Mouse (Mus musculus) cerebellum, adult 9-10 months (tissue): Measurements from ENCODE around the gene Gm28051.

ENCODE experiments used
- DNase-seq: peaks from one replicate; pipeline ENCODE4 v3.0.0; 2022

Gm28051 gene

DNA sequence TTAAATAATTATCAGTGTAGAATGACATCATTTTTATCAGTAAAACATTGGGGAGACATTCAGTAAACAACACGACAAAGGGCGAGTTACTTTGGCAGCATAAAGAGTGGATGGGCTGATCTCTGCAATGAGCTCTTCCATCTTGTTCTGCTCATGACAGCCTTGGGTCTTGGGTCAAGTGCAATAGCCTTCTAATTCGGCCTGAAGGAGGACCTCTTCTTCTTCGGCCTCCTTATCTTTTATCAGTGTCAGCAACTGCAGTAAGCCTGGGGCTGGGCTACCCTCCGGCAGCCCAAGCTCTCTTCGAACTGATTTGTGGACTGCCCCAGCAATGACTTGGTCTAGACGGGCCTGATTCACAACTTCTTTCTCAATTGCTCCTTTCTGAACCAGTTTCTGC lies 15.5 kb downstream of the Gm28051 start:
- no peak for DNase-seq

DNA sequence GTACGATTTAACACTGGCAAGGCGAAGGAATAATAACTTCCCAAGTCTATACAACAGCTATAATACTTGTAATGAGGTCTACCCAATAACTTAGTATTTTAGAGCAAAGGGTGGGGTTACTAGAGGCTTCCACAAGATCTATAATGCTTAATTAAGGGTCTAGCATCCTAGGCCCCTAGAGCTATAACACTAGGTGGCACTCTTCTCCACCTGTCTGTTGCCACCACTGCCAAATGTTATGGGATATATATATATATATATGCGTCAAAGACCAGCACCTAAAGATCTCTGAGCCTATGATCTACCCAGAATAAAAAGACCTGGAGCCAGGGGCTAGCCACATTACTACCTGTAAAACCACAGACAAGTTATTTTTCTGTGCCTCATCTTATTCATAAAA lies 17.3 kb downstream of the Gm28051 start:
- DNase-seq: peak; percentile 60

DNA sequence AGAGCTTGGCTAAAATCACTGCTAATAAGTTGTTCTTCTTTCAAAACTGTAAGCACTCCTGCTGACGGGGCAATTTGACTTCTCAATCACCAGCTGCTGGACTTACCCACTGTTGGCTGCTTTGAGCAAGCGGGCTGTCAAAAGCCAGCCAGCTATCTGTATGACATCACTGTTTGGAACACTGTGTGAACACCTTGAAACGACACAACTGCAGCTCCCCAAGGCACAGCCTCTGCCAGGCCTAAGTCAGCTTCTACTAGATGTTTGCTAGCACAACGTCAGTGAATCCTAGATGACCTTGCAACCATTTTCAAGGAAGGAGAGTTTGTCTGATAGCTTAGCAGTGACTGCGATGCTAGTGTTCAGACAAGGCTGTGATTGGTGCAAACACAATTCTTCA lies 18.5 kb downstream of the Gm28051 start:
- DNase-seq: no peak

DNA sequence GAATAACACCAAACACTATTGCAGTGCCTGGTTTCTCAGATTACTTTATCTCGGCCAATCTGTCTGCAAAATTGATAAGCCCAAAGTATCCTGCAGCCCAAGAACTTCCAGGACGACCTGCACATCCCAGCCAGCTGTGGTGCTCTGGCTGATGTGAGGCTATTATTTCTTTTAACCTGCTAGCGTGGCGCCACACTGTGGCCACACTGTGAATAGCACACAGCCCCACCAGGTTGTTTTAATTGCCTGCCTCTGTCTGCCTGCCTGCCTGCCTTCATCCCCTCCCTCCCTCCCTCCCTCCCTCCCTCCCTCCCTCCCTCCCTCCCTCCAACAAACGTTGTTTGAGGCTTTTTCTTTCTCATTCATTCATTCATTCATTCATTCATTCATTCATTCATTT lies 24.2 kb downstream of the Gm28051 start:
- no peak for DNase-seq

DNA sequence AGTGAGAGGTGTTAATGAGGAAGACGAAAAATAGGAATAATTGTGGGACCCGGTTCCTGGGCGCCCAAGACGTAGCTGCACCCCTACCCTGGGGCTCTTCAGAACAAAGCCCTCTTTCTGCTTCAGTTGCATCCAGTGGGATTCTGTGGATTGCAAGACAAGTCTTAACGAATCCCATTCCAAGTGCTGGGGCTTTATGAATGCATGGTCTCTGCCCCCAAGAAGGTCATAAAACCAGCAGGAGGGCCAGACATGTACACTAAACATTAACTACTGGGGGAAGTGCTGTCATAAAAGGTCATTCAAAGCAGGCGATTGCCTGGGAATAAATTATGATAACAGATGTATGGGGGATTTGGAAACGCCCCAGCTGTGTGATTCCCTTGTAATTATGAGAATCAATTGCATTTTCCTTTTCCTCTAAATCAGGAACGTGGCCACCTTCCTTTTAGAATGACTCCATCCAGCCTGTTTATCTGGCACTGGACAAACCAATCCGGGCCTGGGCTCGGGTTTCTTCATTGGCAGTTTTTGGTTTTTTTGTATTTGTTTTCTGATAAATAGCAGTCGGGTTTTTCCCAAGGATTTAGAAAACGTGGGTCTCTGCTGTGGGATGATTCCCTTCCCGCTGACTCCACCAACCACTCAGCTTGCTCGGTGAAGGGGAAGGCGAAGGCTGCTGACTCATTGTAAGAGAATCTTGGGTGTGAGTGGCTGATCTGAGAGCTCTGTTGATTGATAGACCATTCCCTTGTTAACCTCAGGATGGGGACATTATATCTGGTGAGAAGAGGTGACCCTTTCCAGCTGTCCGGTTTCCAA lies 26.6 kb downstream of the Gm28051 start:
- no peak for DNase-seq

DNA sequence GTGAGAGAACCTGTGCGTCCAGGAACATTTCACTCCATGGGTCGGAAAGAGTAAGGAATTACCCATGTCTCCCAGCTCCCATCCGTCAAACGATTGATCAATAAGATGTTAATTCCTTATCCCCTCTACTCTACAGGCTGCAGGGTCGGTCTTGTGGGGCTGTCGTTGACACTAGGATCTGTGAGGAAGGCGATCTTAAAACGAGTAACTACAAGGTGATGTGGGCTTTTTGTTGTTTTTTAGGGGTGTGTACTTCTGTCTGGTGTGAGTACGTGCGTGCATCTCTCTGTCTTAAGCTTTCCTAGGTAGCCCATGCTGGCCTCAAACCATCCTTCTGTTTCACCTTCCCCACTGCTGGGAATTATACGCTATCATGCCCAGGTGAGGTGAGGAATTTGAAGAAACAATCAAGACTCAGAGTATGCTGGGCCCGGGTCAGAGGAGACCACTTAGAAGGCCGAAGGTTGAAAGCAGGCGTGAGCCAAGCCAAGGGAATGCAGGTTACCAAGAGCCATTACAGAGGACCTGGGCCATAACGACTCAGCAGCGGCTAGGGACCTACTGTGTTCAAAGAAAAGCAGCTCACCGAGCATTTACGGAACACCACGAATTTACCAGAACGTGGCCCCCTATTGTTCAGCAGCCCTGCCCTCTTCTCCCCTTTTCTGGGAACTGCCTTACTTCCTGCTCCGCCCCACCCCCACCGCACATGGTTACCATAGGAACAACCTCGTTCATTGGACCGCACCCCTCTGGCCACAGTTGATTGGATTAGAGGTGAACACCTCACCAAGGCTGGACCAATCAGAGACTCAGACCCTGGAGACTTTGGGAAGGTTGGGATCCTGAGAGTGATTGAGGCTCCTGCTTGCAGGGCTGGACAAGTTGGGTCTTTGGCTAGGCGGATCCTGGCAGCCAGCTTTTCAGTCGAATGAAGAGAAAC lies 27.4 kb downstream of the Gm28051 start:
- DNase-seq: peak; percentile 83

DNA sequence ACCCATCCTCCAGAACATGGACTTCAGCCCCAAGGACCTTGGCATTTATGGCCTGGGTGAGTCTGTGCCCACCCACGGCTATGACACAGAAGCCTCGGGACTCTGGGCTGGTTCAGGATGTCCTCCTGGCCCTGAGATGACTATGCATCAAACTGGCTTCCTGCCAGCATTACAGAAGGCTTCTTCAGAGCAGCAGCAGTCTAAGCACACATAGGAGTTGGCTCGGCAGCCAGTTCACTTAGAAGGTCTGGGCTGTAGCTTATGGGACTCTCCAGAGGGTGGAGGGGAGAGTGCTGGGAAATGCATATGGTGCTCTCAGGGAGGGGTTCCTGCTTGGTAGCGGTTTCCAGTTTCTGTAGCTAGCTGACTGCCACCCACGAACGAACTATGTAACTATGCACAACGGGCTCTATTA lies 31.8 kb downstream of the Gm28051 start:
- DNase-seq: peak; percentile 34

DNA sequence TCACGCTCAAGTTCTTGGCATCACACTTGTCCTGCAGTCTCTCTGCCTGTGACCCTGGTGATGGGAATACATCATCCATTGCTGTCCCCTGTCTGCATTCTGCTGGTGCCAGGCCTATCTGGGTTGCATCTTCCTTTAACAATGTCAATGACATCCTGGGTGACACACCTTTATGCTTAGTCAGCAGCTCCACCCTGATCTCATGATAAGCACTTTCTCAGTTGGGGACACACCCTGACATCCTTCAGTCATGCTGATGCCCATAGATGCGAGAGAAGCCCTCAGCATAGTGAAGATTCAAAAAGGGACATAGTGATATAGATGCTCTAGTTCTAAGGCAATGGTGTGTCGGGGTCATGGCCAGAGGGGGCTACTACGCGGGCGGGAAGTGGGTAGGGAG lies 32.4 kb downstream of the Gm28051 start:
- no peak for DNase-seq

DNA sequence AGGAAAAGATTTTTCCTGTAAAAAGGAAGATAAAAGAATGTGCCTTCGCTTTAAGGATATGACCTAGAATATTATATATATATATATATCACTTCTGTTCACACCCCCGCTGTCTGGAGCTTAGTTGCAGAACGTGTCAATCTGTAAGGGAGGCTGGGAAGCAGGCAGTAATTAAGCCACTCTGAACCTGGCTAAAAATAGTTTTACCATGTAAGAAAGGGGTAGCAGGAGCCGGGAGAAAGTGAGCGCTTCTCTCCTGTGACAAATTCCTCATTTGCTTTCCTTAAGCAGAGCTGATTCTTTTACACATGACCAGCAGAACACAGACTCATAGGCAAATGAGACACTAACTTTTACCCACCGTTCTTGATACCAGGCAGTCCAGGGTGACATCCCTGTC lies 33.7 kb downstream of the Gm28051 start:
- DNase-seq: no peak

DNA sequence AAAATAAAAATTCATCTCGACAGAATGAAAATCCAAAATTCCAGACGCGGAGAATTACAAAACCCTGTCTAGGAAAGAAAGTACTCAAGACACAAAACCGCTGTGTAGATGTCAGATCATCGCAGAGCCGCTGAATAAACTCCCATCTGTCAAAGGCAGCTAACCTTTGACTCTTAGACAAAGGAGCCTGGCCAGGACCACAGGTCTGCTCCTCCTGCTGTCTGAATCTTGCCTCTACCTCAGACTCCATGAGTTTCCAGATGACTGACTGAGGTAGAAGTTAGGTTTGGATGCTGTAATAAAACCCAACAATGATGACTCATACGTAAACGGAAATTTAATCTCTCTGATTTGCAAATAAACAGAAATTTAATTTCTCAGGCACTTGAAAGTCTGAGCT lies 34.6 kb downstream of the Gm28051 start:
- DNase-seq: no peak

DNA sequence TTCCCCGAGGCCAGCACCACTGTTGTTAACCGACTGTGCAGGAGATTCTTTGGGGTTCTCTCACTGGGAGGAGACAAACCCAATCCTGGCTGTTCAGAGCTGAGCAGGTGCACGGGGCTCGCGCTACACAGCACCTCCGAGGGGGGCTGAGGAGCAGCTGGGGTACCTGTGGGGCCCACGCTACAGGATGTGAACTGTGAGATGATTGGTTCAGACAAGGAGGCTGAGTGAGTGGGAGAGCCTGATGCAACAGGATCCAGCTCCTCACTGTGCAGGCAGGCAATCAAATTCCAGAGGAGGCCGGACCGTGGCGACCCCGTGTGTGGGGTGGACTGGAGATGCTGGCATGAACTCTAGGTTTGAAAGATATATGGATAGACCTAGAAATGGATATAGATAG lies 35.1 kb downstream of the Gm28051 start:
- no peak for DNase-seq

DNA sequence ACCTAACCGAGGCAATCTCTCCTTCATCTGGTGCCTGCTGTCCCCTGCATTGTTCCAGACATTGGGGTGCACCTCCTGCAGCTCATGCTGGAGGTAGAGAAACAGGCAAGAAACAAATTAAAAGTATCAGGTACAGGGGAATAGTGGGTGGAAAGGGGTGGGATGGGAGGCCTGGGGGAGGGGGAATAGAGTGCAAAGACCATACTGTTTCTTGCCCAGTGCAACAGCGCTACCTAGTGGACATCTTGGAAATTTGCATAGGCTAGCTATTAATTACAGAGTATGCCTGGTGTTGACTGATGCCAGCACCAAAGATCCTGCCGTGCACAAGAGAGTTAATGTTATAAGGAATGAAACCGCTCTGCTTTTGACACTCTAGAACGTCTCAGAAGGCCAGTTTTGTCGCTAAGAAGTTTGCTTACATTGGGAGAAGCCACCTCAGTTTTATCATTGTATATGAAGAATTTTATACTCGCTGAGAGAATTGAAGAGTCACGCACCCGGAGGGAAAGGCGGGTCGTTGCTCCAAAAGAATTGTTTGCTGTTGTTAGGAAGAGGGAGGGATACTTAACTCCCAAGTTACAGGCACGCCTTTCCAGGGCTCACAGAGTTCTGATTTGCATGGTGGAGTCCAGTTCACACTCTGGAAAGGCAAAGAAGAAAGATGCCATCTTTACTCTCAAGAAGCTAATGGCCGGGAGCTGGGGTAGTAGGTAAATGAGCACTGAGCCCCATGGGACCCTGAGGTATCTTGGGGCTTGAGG lies 37.8 kb downstream of the Gm28051 start:
- DNase-seq: peak; percentile 70

DNA sequence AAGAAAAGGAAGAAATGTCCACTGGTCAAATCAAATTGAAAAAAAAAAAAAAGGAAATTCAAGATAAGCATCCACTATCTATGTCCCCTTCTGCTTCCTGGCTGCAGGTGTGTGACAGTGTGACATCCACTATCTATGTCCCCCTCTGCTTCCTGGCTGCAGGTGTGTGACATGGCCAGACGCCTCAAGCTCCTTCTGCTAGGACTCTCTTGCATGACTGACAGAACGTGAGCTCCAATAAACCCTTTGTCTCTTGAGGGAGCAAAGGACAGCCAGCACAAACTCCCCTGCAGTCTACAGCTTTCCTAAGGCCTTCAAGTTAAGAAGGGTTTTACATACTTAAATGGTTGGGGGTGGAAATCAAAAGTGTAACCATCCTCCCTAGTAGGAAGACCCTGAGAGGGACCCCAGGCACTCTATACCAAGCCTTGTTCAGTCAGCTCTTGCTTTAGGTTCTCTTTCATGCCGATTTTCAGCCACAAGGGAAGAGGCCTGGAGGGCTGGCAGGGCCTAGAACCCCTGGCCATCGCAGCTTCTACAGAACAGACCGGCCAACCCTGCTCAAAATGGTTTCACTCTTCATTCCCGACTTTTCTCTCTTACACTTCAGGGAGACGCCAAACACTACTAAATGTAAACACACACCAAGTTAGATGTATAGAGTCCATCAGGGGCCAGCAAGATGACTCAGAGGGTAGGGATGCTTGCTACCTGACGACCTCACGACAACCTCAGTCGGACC lies 42.7 kb downstream of the Gm28051 start:
- DNase-seq: no peak

DNA sequence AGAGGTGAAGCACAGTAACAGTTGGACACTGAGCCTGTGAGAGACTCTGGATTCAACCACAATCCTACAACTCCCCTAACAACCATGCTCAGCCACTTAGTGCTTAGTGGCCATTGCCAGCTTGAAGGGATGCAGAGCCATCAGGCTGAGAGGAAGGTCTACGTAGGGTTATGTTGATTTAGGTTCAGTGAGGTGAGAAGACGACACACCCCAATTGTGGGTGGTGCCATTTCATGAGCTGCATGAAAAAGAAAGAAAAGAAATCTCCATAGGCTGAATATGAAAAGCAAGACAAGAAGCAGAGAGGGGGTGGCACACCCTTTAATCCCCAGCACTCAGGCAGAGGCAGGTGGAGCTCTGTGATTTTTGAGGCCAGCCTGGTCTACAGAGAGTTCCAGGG lies 43.4 kb downstream of the Gm28051 start:
- no peak for DNase-seq

DNA sequence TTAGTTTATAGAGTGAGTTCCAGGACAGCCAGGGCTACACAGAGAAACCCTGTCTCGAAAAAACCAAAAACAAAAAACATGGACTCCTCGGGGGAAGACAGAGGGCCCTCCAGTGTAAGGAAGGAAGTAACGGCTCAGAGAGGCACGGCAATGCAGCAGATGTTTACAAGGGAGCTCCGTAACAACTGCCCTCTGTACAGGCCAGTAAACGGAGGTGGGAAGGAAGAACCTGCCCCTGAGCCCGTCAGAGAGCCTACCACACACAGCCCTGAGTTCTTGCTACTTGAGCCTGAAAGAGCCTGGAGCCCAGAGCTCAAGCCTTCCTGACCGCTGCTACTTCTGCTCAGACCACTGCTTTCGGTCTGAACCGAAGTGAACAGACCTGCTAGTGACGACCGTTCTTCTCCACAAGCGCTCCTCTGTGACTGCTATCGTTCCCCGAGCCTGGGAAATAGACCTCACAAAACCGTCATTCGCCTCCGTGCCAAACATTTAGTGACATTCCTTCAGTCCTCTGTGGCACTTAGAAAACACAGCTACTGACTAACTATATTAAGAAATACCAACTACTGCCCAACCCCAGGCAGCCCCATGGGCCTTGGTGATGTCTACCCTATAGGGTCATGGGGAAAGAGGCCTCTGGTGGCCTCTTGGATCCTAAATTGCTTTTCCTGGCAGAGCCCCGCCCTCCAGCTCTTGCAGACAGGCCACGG lies 44.3 kb downstream of the Gm28051 start:
- peak; percentile 25 for DNase-seq

DNA sequence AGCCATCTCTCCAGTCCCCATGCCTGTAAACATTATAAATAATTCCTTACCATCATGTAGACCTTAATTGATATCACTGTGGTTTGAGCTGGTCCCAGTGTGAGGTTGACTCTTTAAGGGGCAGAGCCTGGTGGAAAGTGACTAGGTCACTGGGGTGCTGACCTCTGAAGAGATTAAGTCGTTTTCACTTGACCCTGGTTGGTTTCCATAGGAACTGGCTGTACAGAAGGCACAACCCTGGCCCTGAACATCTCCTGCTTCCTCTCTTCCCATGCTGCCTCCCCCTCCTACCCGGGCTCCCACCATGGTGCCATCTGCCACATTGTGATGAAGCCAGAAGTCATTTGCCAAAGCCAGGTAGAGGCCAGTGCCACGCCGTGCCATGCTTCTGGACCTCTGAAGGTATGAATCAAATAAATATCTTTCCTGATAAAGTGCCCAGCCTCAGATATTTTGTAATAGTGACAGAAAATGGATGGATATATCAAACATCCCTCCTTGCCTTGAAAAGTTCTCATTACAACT lies 46.7 kb downstream of the Gm28051 start:
- peak; percentile 97 for DNase-seq

DNA sequence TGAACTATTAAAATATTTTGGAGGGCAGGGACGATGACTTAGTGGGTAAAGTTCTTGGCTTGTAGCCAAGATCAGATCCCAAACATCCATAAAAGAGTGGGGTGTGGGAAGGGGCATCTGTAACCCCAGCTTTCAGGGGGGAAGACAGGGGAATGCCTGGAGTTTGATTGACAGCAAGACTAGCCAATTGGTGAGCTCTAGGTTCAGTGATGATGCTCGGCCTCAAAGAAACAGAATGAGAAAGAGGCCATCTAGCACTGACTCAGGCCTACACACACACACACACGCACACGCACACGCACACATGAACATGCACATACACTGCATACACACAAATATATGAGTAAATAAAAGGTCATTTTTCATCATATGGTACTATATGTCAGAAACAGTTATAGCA lies 47.7 kb downstream of the Gm28051 start:
- DNase-seq: no peak

DNA sequence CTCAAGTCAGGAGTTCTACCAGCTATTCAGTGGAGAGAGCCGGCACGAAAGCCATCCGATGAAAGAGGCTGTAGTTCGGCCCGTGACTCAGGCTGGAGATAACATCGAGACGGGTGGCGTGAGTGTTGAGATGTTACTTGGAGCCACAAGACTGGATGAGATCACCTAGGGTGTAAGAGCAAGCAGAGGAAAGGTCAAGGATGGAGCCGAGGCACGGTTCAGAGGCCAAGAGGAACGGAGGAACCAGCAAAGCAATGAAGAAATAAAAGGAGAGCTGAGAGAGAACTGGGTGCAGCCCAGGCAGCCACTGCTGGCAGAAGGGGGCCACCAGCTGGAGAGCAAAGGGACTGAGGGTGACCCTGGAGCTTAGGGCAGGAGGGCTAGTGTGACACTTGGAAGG lies 49.3 kb downstream of the Gm28051 start:
- DNase-seq: peak; percentile 42

DNA sequence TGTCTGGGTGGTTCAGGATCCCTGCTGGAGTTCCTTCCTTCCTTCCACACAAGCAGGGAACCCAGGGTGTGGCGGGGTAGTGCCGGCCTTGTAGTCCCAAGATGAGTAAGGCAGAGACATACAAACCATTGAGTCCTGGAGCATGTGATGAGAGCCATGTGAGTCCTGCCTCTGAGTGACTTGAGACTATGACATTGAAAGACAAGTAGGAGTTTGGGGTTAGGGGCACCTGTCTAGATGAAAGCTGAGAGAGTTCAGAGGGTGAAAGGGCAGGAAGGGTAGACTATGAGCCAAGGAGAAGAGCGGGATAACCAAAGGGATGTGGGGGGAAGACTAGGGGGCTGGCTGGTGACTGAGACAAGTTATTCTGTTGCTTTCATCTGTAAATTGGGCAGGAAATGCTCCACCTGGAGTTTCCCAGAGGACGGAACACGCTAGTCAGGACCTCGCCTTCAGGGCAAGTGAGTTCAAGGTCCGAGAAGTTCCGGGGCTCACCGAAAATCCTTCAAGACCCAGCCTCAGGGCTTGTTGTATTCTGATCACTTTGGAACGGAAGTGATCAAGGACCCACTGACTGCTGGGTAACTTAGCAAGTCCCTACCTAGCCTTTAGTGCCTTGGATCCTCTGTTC lies 50.6 kb downstream of the Gm28051 start:
- DNase-seq: peak; percentile 49

DNA sequence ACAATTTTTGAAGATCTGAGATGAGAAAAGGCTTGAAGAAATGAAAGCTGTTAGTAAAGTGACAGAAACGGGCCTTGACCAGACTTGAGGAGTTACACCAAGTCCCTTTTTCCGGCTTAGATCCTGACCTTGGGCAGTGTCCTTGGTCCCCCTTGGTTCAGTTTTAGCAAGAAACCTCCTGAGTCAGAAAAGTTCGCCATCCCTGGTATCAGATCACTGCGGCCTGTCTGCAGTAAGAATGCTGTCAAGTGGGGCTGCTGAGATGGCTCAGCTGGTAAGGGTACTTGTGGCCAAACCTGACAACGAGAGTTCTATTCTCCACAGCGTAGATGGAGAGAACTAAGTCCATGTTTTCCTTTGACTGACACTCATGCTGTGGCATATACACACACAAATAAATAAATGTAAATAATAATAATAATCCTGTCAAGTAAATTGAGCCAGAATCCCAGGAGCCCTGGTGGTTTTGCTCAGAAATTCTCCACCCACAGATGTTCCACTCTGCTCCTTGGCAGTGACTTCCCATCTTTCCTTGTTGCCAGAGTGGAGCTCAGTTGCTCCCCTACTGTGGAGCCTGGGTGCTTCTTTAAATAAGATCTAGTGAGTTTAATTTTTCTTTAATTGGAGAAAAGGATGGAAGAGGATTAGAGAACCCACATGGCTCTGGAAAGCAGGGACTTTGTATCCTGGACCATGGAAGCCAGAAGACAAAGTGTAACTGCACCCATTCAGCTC lies 51.5 kb downstream of the Gm28051 start:
- DNase-seq: peak; percentile 55
